Comparison of ENCODE assay signal across 8 mouse cellular contexts in the genomic region with DNA sequence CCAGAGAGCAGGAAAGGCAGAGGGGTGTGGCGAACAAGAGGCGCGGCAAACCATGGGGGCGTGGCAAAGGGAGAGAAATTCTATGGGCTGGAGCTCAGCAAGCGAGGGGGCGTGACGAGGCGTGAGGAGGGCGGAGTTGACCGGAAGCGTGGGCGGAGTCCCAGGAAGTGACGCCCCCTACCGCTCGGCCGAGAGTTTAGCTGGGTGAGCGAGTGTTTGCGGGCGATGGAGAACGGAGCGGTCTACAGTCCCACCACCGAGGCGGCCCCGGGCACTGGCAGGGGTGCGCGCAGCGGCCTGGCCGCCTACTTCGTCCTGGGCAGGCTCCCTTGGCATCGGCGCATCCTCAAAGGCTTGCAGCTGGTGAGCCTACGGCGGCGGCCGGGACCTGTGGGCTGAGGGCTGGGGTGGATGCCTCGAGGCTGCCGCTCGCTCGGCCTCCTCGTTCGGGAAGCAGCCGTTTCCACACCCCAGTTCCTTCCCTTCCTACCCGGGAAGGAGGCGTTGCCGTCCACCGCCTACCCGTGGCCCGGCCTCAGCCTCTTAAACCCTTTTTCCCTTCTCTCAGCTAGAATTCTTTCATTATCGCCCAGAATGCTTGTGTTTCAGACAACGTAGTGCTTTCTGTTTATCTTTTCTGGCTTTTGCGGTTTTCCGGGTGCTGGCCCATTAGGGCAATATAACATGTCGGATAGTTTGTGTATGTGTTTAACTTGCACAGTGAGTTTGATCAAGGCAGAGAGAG. TPM values are rescaled to one million over a fixed set of nuclear protein-coding genes. Genes with fewer than 3 reads are reported as not detected.
A peak's percentile ranks its signal among the peaks of the same experiment; 100 is the strongest.
DNase-seq lines count a peak whose midpoint lies in the region; ATAC-seq lines count a peak whose summit lies in the region.

Gene Cmtm6 (plus strand): TSS at position 106 of the 745 bp plus-strand sequence.

- ATAC-seq in hematopoietic stem cell, adult 5-6 weeks (replicated peaks in 1 of 2; ENCODE audit: insufficient read depth in 1 of 2, low FRiP score in 2 of 2, low TSS enrichment in 1 of 2, low read depth in 1 of 2, poor library complexity in 2 of 2, severe bottlenecking in 2 of 2) = peak; percentile 93 to 94
- ATAC-seq in lung, embryonic 16.5 days (ENCODE audit: low read depth) = peak; percentile 94

- peak within 1 kb of the TSS; percentile 76 for H3K4me3 ChIP-seq in lung, embryonic 16.5 days (ENCODE audit: low read length)

- no peaks in the 10 kb centered on the region for H3K27me3 ChIP-seq in lung, embryonic 16.5 days (ENCODE audit: control insufficient read depth, insufficient read depth, low read depth, low read length)

- DNase-seq in MEL-GATA-1-ER (ENCODE audit: extremely low read depth, low read depth) = peak; percentile 71
- DNase-seq in cerebellum, adult 8-10 months = peak; percentile 93
- peak; percentile 95 for DNase-seq in forelimb bud, embryonic 11.5 days (ENCODE audit: low read depth, low spot score)
- DNase-seq in layer of hippocampus, adult 9-10 months (ENCODE audit: low spot score) = peak; percentile 91
- peak; percentile 92 for DNase-seq in ovary, postnatal 10 days (ENCODE audit: low spot score)
- DNase-seq in thymus, postnatal 10 days (ENCODE audit: low spot score in 2 of 2) = peak; percentile 94 to 99

- under 1% methylated on average over 50 of the region's 53 CpGs for WGBS in lung, embryonic 16.5 days

- no peaks in the 10 kb centered on the region for H3K36me3 ChIP-seq in lung, embryonic 16.5 days (ENCODE audit: control insufficient read depth, insufficient read depth, low read length)

- H3K4me2 ChIP-seq in lung, embryonic 16.5 days (ENCODE audit: low read depth, low read length) = peak within 1 kb of the TSS; percentile 52

- H3K9me3 ChIP-seq in lung, embryonic 16.5 days (ENCODE audit: control insufficient read depth, low read length) = no peaks in the 10 kb centered on the region

- H3K9ac ChIP-seq in lung, embryonic 16.5 days (ENCODE audit: low read length) = peak within 1 kb of the TSS; percentile 86

- H3K4me1 ChIP-seq in lung, embryonic 16.5 days (replicated peaks; ENCODE audit: control insufficient read depth, insufficient read depth, low read length) = peaks cover 9% of the 10 kb centered on the region

- H3K27ac ChIP-seq in lung, embryonic 16.5 days (ENCODE audit: low read length) = peak within 1 kb of the TSS; percentile 92

RNA-seq across cellular contexts. Expression of gene Cmtm6, which starts in this region (rescaled TPM):
- 66.4 and 85.0 TPM in 2 replicates for total RNA-seq in hematopoietic stem cell, adult 5-6 weeks (2017)
- polyA plus RNA-seq in lung, embryonic 16.5 days (2015; fragmentation: Nextera tagmentation; extraction: Ambion mirVana) = 67.0 and 67.8 TPM in 2 replicates

Comparison
In these comparisons a context has a peak if more than half of its experiments do, and no peak if none do; other contexts are left out.
1. Peak in every context shown above with its lines: DNase-seq, ATAC-seq, H3K4me3 ChIP-seq and H3K27ac ChIP-seq.